Mouse (Mus musculus) c-Kit-positive CD71-negative TER-119-negative erythroid progenitor cells, embryonic 14.5 days (primary cell): ENCODE measurements at regions not wholly inside any gene's neighbourhood (a gene's known extent, or its start where the extent isn't known, plus 50 kb on each side); places are given as distances from the start of the nearest gene placed in this dataset.

Source experiments
- DNase-seq: peaks from one replicate; pipeline ENCODE4 v3.0.0-alpha.2; 2013; ENCODE audit warnings: low read depth

DNA sequence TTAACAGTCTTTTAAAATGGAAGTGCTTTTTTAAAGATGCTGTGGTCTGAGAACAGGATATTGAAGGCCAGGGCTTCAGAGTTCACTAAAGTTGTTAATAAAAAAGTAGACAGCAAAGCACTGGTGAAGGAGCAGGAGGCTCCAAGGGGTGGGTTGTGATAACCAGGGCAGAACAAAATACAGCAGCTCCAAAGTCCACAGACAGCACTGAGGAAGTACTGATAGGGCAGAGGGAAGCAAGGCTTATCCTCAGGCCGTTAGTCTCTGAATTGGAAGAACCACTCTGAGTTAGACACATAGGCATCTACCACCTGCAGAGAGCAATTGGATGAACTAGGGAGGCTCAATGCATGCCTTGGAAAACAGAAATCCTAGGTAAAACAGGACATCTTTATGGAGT lies 62.1 kb downstream of the P2ry1 start:
- DNase-seq: no peak

DNA sequence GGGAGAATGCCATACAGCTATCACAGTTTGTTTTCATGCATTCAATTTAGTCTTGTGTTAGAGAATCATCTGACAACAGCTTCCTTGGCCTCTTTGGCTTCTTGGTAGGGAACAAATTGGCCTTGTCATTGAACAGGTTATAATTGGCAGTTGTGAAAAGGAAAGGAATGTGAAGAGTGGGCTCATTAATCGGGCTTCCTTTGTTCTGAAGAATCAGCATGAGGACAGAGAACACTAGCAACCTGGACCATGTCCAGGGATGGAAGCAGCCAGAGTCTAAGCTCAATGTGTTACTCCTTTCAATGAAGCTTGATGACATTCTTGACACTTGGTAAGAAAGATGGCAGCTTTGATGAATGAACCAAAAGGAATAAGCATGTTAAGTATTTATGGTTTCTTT lies 64.5 kb downstream of the P2ry1 start:
- no peak for DNase-seq

DNA sequence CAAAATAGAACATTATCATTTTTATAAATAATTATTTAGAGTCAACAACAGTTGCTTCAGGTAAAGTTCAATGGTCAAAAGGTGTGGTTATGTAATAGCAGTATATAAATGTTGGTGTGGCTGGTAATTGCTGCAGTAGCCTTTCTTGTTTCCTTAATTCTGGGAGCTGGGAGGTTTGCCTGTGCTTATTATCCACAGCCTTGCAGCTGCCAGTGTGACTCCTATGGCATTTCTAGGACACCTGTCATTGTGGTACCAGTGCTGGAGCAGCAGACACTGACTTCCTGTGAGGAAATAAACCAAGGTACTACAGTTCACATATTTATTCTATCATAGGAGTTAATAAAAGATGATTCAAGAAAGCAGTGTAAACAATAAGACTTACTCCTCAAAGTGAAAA lies 65.6 kb downstream of the P2ry1 start:
- DNase-seq: no peak

DNA sequence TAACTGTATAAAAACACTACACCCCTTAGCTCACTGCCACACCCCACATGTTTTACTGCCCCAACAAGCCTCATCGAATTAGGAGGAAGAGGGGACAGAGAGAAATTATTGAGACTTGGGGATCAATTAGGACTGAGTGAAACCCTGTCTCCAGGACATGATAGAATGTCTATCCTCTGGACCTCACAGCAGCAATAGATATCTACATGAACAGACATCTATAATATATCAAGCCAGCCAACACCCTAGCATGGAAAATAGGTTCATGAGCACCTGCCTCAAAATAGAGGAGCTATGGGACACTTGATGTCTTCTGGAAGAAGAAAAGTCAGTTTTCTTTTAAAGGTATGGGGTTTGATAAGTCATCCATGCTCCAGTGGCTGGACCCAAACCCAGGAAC lies 68.4 kb downstream of the P2ry1 start:
- no peak for DNase-seq

DNA sequence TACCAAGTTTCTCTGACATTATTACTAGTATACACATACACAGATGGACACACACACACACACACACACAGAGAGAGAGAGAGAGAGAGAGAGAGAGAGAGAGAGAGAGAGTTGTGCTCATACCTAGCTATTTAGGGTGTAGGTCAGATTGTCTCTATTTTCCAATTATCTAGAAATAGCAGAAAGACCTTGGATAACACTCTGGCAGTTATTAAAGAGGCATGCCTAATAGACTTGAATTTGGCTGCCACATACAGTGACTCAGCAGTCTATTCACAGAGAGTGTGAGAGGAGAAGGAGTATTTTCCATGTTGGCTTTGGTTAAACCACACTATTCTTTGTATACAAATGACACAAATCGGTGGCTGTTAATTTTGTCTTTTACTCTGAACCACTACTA lies 69.7 kb downstream of the P2ry1 start:
- no peak for DNase-seq

DNA sequence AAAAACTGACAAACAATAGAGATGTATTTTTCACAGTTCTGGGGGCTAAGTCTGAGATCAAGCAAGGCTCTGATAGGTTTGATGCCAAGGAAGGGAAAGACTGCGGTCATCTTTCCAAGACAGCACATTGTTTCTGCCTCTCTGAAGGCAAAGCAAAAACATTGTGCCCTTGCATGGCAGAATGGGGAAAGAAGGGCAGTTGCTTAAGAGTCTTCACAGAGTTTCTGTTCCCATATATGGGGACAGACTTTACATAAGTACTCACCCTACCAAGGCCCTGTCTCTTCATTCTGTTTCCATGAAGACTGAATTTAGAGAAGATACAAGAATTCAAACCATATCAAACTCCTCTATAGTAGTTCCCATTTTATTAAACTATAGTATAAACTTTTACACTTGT lies 70.5 kb downstream of the P2ry1 start:
- no peak for DNase-seq

DNA sequence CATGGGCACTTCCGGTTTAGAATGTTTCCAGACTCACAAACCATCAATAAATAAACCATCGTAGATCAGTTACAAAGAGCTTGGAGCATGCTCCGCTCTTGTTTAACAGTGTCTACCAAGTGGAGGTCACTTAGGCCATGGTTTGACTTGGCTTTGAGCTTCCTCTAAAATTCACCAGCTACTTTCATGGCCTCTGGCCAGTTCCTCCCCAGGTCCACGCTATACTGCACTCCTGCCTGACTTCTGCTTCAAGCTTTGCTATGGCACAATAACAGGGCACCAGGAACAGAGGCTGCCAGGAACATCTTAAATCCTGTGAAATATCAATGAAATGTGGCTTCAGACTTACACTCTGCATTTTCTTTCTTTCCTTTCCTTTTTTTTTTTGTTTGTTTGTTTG lies 71.2 kb downstream of the P2ry1 start:
- DNase-seq: no peak

DNA sequence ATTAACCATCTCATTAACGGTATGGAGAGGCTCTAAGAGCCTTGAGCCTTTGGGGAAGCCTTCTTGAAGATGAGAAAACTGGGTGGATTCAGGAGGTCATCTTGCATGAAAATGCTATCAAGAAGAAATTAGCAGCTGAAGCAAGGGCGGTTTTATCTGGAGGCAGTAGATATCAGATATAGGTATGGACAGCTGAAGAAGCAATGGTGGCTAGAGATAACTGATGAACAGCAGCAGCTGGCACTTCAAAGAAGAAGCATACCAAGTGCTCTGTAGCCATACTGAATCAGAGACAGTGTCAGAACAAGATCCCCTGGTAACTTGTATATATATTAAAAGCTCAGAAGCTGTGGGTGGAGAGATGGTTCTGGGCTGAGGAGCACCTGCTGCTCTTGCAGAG lies 73.2 kb downstream of the P2ry1 start:
- no peak for DNase-seq

DNA sequence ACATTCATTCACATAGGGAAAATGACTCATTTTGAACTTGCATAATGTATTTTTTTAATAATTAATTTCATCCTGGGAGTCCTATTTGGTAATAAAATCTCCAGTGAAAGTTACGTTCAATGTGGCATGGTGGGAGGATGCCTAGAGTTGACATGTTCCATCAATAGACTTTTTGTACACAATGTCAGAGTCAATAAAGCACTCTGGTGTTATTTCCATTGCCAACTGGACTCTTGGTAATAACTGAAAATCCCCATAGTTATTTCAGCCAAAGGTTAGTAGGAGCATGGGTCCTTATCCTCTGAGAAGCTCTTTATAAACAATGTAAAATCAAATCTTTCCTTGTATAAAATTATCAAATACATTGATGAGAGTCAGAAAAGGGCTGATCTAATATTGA lies 87.3 kb downstream of the P2ry1 start:
- DNase-seq: no peak

DNA sequence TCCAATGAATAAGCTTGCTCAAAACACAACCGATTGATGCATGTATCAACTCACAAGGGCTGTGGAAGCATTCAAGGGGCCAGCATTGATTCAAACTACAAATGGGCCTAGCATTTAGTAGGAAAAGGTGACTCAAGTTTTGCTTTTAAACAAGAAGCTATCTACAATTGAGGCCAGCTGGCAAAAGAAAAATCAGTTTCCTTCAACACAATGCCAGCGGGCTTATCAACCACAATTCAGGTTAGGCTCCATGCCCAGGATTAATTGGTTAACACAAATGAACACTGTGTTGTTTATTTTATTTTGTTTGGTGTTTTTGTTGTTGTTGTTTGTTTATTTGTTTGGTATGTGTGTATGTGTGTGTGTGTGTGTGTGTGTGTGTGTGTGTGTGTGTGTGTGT lies 89.4 kb downstream of the P2ry1 start:
- no peak for DNase-seq

DNA sequence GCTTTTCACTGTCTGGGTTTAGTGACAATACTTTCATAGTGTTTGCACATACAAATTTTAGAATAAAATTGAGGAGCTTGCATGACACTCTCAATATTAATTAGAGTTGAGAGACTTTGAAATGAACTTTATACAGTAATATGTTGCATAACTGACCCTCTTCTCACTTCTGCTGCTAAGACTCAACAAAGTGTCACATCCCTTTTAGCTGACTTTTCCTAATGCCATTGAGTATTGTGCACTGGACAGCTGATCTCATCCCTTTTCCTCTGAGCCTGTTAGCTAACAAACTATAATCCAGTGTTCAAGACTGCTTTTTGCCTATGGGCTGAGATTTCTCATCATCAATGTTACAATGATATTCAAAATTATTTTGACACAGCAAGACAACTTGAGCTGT lies 113.8 kb downstream of the P2ry1 start:
- no peak for DNase-seq

DNA sequence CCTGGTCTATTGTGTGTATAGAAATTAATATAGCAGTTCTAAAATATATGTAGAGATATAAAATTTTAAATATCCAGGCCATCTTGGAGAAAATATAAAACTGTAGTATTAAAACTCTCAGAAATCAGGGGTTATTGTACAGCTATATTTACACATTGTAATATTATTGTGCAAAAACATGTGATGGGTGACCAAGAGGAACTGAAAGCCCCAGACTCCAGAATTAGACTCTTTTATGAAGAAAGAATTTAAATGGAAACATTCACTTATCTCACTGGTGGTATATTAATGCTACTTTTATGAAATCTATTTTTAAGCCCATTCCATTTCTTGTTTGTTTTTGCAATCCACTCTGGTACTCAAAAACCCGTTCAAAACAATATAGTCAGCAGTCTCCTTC lies 130.5 kb downstream of the P2ry1 start:
- DNase-seq: no peak

DNA sequence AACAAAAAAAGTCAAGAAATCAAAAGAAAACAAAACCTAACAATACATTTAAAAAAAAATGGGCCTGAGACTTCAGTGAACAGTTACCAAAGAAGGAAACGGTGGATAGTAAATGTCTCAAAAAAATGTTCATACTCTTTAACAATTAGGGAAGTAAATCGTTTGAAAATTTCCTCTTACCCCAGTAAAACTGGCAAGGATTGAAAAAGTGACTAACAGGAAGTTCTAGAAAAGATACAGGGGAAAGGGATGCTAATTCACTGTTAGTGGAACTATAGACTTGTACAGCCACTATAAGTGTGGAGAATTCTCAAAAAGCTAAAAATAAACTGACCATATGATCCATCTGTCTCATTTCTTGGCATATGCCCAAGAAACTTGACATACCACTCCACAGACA lies 151.5 kb downstream of the P2ry1 start:
- DNase-seq: no peak

DNA sequence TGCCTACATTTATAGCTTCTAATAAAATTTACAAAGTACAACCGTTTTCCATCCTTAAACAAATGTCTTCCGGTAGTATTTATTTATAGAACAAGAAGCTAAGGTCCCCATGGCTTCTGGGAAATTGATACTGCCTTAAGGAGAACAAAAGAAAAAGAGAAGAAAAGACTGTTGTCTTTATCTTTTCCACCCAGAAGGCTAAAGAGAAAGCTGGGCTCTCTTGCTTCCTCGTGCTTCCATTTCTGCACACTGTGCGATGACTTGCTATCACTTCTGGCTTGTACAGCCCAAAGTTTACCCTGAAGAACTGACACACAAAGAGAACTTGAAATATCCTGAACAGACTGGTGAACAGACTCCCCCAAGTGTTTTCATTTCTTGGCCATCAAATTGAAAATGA lies 157.2 kb downstream of the P2ry1 start:
- DNase-seq: peak; percentile 6

DNA sequence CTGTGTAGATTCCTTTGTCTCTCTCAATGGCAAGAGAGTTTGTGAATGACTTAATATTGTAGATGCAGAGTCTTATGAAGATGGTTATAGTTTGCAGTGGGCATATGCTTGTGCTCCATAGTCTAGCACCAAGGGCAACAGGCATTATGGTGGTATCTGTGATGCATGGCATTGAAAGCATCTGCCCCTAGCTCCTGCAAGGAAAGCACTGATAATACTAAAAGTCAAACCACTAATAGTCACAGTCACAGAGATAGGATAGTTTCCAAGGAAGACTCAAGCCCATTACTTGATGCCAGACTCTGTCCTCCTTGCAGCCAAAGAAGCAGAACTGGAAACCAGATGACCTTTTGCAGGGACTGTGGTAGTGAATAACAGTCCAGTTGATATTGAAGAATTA lies 158.8 kb downstream of the P2ry1 start:
- no peak for DNase-seq

DNA sequence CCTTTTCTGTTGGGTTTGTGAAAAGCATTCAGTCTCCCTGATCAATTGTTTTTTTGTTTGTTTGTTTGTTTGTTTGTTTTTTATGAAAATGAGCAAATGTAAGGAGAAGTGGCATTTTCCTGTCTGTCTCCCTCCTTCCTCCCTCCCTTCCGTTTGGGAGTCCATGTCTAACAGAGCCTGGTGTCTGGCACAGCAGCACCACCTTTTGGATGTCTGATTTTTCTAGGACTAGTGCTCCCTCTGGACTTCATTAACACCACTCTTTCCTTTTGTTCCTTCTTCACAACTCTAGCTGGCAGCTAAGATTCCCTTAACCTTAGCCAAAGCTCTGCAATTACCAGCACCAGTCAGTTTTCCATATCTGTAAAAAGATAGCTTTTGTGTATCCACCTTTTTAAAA lies 175.6 kb upstream of the Rap2b start:
- no peak for DNase-seq

DNA sequence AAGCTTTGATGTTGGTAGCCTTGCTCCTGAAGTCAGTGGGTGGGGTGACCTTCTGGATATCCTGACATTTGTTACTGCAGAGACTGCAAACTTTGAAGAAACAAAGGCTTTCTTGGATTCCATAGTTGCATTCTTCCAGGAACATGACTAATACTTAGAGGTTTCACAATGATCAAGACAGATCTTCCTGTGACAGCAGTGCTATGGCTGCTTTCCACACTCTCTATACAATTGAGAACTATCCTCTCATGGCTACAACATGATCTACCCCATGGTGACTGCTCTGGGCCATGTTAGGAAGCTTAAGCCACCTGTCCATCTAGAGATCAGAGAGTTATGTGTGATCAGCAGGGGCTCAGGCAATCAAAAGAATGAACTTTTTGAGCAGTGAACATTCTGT lies 172.8 kb upstream of the Rap2b start:
- no peak for DNase-seq

DNA sequence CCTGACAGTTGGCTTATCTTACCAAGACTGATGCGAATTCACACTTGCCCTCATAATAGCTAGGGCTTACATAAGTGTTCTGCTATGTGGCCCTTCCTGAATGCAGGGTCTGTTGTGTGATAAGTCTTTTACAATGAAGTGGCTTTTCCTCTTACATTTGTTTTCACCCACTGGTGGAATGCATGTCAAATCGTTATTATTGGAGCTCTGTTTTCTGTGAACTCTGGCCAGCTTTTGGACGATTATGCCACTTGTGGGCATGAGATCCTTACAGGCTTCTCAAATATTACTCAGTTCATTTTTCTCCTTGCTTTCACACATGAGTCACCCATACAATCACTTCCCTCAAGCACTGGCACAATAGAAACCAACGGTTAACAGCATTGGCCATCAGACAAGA lies 144.9 kb upstream of the Rap2b start:
- DNase-seq: no peak

DNA sequence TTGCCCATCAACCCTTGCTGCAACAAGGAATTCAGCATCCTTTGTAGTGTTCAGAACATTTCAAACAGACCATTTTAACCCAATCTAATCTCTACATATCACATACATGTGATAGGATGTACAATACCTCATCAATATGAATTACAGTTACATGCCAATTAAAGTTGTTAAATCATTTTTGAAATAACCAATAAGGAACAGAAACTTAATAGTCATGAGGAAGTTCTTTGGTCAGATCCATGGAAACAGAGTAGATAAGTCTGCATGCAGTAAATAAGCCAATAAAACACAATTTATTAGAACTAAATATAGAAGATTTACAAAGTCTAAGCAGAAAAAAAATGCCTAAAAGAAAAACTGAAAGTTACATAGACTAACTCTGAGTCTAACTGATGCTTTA lies 136.9 kb upstream of the Rap2b start:
- DNase-seq: no peak

DNA sequence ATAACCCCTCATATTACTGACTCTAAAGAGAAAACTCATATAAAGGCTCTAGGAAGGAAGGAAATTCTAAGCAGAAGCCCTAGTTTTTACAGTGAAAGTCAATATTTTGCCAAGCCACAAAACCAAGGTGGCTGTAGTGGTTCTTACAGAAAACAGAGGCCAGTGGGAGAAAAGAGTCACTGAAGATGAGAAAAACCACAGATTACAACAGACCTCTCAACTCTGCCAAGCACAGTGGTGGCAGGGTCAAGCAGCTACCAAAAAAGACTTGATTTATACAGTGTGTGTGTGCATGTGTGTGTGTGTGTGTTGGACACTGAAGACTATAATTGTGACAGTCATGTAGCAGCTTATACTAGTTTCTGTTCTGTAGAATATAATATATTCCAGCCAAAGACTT lies 136.4 kb upstream of the Rap2b start:
- no peak for DNase-seq

DNA sequence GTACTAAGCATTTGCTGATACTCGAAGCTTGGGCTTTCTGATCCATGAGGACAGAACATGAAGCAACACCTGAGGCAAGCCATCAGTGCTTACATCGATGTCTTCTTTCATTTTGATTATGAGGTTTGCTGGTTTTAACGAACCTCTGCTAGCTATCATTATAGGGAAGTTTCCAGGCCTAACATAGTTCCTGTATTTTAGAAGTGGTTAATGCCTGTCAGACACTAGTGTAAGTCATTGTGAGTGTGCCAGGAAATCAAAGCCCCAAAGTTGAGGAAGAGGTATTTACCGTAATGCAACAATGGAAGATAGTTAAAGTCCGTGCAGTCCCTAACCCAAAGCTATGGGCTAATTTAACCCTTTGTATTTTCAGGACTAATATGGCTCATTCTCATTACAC lies 120.1 kb upstream of the Rap2b start:
- no peak for DNase-seq

DNA sequence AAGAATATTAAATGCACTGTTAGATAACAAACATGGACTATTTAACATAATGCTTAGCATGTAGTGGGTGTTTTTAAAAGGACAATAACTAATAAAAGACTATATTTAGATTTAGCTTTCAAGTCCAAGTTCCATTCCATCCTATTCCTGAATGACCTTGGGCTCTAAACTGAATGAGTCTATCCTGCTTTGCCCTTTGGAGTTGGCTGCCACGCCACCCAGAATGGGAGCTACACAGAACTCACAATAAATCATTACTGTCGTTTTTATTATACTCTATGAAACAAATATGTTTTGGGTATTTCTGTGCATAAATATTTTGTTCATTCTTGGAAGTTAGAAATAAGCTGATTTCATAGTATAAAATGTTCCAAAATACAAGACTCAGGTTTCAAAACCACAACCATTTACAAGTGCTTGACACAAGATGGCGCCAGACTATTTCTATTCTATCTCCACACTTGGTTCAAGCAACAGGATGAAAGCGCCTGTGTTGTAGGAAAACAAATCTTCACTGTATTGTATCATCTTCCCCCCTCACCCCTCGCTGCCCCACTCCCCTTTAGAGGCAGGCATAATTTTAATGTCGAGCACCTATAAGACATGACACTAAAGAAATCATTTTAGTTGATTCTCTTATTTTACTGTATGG lies 117.4 kb upstream of the Rap2b start:
- DNase-seq: peak; percentile 24

DNA sequence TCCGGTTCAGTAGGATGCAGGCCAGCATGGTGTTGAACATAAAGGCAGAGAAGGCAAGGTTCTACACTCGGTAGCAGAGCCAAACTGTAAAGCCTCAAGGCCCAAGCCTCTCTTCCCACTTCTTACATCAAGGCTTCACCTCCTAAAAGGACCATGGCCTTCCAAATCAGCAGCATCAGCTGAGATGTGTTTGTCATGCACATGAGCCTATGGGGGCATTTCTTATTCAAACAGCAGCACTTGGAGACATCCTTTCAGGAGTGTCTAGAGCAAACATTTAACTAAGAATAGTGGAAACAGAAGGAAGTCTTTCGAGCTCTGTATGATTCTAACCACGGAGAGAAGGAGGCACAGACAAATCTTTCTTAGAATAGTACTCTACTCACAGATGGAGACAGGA lies 115.0 kb upstream of the Rap2b start:
- DNase-seq: no peak

DNA sequence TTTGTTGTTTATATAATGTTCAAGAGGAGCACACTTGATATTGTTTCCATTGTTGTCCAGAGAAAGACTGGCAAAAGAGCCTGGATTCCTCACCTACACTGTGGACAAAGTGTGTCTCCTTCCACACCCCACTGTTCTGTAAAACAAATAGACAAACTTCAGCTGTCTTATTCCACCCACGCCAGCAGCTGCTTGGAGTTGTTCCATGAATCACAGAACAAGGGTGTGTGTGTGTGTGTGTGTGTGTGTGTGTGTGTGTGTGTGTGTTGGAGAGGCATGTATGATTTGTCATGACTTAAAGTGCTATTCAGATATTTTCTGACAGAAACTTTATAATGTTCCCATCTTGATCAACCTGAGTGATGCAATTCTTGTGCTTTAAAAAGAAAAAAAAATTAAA lies 114.1 kb upstream of the Rap2b start:
- no peak for DNase-seq

DNA sequence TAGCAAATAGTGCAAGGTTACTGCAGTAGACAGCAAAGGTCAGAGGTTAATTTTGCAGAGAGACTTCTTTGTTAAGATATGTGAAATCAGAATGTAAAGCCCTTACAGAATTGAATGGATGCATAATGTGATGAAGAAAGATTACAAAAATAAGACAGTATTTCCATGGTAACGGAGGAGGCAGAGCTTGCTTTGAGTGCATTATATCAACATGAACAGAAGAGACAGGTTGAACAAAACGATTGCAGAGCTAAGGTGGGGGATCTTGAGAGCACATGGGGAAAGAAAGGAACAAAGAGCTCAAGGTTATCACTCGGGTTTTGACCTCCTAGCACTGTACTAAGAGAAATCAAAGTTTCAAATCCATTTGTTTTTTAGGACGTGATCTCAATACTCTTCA lies 106.2 kb upstream of the Rap2b start:
- DNase-seq: no peak
